Mouse (Mus musculus) stomach, embryonic 14.5 days (tissue): ENCODE data around the gene Lcn12. TPM values are rescaled to one million over a fixed set of nuclear protein-coding genes. Genes with fewer than 3 reads are reported as not detected.

Experiments used
- ATAC-seq: fragments of 200-750 bp; cut with Nextera tagmentation; 2 replicates; pipeline ENCODE4 v1.8.0; 2017; ENCODE audit warnings: low read depth, moderate TSS enrichment; ENCODE audit not compliant: insufficient number of reproducible peaks, insufficient read depth, low FRiP score
- H3K27ac ChIP-seq: fragments of 300-500 bp; sonication (generic); 2 replicates; pipeline ENCODE4 v1.5.1; 2014; ENCODE audit warnings: mild to moderate bottlenecking, low read length, moderate library complexity, mixed read lengths
- H3K27me3 ChIP-seq: fragments of 300-500 bp; sonication (generic); 2 replicates; pipeline ENCODE4 v1.6.1; 2014; ENCODE audit warnings: low read length, control low read depth, mixed read lengths; ENCODE audit not compliant: control insufficient read depth, insufficient read depth
- H3K36me3 ChIP-seq: fragments of 300-500 bp; sonication (generic); 2 replicates; pipeline ENCODE4 v1.6.1; 2014; ENCODE audit warnings: mild to moderate bottlenecking, control low read depth, low read length, moderate library complexity, mixed read lengths; ENCODE audit not compliant: control insufficient read depth, insufficient read depth
- H3K4me1 ChIP-seq: fragments of 300-500 bp; sonication (generic); 2 replicates; pipeline ENCODE4 v1.6.1; 2014; ENCODE audit warnings: low read length, control low read depth, mixed read lengths; ENCODE audit not compliant: control insufficient read depth, insufficient read depth
- H3K4me2 ChIP-seq: fragments of 300-500 bp; sonication (generic); replicated peaks from 2 replicates; pipeline ENCODE4 v1.6.1; 2014; ENCODE audit warnings: low read depth, low read length, control low read depth
- H3K4me3 ChIP-seq: fragments of 300-500 bp; sonication (generic); 2 replicates; pipeline ENCODE4 v1.5.1; 2014; ENCODE audit warnings: low read depth, low read length, control low read depth
- H3K9ac ChIP-seq: fragments of 300-500 bp; sonication (generic); replicated peaks from 2 replicates; pipeline ENCODE4 v1.6.1; 2014; ENCODE audit warnings: low read depth, mild to moderate bottlenecking, control low read depth, low read length, moderate library complexity, mixed read lengths
- H3K9me3 ChIP-seq: fragments of 300-500 bp; sonication (generic); 2 replicates; pipeline ENCODE4 v1.6.1; 2016; ENCODE audit warnings: low read depth, low read length, control low read depth; ENCODE audit not compliant: control insufficient read depth
- WGBS: fragments of 180-500 bp; shearing (Covaris S2); extraction: QIAGEN DNeasy Blood & Tissue Kit; methylation state at CpG from one replicate; pipeline ENCODE4 v1.1.7; 2014; 5-methylcytosine and 5-hydroxymethylcytosine counted together
- polyA plus RNA-seq: library from polyadenylated mRNA; unstranded; fragments of >200 nt; fragmentation: Nextera tagmentation; extraction: Ambion mirVana; gene quantifications from 2 replicates; pipeline ENCODE4 v1.2.1, GENCODE M21; 2014

The Lcn12 gene
- polyA plus RNA-seq, 1 experiment from 2014 or later: not detected

DNA sequence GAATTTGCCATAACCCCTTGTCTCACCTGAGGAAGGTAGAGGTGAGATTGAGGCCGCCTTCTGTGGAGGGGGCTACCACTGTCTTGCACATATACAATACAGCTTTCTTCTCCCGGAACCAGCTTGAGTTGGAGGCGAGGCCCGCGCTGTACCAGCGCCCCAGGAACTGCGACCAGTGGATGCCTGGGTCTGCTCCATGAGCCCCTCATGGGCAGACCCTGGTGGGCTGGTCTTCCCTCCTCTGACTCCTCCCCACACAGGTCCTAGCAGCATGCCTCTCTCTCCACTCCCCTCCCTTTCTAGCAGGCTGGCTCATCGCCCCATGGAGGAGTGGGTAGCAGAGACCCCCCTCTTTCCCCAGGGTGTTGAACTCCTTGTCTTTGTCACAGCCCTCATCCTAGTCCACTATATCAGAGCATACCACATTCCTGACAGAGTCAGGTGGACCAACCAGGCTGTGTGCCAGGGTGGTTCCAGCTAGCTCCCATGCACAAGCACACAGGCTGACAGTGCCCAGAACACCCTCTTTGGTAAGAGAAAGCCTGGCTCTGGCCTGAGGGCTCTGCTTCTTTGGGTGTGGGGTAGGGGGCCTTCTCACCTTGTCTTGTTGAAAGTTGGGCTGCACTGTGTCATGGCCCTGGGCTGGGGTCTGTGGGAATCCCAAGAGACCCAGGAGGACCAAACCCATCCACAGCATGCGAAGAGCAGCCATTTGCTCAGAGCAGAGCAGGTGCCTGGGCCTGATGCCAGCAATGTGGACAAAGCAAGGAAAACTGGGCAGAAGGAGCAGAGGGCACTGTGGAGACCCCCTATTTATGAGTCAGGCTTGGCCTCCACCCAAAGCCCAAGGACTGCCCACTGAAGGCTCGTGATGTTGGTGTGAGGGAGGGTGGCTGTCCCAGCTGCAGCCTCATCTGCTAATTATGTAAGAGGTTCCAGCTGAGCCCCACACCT, 24.5 kb downstream of the Lcn12 start:
- Histone ChIP-seq H3K9ac (no peak overlapping the region), H3K4me2 (no peak overlapping the region), H3K9me3 (no peaks in the 10 kb centered on the region), H3K27me3 (no peaks in the 10 kb centered on the region), H3K4me1 (no peaks in the 10 kb centered on the region), H3K27ac (no peak overlapping the region), H3K4me3 (no peak overlapping the region), H3K36me3 (no peaks in the 10 kb centered on the region)
- ATAC-seq: no peak
- WGBS: 61% methylated on average over 10 of the region's 10 CpGs

- H3K9ac ChIP-seq: no peak overlapping the region
- no peaks in the 10 kb centered on the region for H3K4me1 ChIP-seq
- no peak overlapping the region for H3K27ac ChIP-seq
- H3K27me3 ChIP-seq: no peaks in the 10 kb centered on the region
- no peaks in the 10 kb centered on the region for H3K36me3 ChIP-seq
- H3K9me3 ChIP-seq: no peaks in the 10 kb centered on the region
- no peak overlapping the region for H3K4me2 ChIP-seq
- no peak for ATAC-seq
- H3K4me3 ChIP-seq: no peak overlapping the region
- 74% methylated on average over 14 of the region's 14 CpGs for WGBS
Observed at GRCm38 (mm10) chr2:25467606-25468303, 26.0 kb downstream of the Lcn12 start.

DNA sequence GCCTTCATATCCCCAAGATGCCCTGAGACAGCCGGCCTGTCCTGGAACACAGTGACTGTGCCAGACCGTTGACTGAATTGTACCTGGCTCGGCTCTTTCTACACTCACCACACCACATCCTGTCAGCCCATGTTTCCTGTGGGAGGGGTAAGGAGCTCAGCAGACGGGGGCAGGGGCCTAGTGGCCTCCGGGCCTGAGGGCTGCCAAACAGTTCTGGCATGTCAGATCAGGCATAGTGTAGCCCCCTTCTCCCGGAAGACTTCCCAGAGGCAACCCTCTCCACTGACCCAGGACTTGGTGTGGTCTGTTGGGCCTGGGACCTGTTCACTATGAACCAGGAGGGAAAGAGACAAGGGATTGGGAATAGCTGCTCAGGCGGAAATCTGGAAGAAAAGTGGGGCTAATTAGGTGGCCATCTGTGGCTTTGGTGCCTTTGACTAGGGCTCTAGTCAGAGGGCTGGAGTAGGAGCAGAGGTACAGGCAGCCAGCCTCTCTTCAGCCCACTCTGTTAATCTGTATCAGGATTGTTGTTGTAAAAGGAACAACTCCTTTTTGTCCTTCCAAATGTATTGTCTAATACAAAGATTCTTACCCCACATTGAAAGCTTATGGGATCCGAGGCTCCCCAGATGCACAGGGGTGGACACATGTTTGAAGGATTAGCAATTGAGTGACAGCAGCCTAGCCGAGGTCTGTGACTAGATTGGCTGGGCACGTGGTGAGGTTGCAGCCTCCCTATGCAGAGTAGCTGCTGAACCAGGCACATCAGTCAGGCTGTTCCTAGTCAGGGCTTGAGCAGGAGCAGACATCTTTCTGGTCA, 27.7 kb downstream of the Lcn12 start:
- Histone ChIP-seq H3K27me3 (no peaks in the 10 kb centered on the region), H3K9me3 (no peaks in the 10 kb centered on the region), H3K4me2 (no peak overlapping the region), H3K4me1 (peaks cover 6% of the 10 kb centered on the region), H3K9ac (no peak overlapping the region), H3K4me3 (no peak overlapping the region), H3K36me3 (no peaks in the 10 kb centered on the region), H3K27ac (no peak overlapping the region)
- WGBS: 50% methylated on average over 10 of the region's 10 CpGs
- ATAC-seq: no peak

DNA sequence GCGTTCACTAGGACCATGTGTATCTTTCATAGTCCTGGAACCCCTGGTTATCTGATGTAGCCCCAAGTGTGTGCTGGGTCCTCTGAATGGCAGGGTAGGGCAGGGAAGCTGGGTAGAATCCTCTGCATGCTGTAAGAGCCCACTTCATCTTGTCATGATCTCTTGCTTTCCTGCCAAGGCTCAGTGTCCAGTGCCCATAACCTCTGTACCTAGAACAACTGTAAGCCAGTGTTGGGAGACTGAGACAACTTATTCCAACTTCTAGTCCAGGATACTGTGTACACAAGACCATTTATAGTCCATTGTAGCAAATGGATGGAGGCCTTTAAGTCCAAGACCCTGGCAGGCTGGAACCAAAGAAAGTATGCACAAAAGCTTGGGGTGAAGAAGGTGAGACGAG, 28.5 kb downstream of the Lcn12 start:
- H3K9ac ChIP-seq: no peak overlapping the region
- 73% methylated on average over 2 of the region's 2 CpGs for WGBS
- H3K36me3 ChIP-seq: no peaks in the 10 kb centered on the region
- no peak overlapping the region for H3K4me3 ChIP-seq
- no peaks in the 10 kb centered on the region for H3K9me3 ChIP-seq
- no peak overlapping the region for H3K27ac ChIP-seq
- H3K4me2 ChIP-seq: no peak overlapping the region
- ATAC-seq: no peak
- peaks cover 8% of the 10 kb centered on the region for H3K4me1 ChIP-seq
- no peaks in the 10 kb centered on the region for H3K27me3 ChIP-seq

DNA sequence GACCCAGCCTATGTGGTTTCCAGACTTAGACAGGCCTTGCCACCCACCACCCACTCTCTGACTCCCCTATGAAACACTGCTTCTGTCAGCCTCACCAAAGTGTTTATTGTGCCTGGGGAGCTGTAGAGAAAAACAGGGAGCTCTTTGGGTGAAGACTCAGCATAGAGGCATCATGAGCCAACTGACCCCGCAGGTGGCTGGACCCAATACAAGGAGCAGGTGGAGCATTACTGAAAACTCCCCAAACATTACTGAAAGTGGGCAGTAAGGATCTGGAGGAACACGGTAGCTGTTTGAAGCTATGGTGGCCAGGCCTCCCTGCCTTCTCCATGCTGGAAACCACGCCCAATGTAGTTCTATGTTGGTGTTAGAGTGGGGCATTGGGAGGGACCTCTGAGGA, 30.1 kb downstream of the Lcn12 start:
- 79% methylated on average over 3 of the region's 3 CpGs for WGBS
- Histone ChIP-seq H3K9me3 (no peaks in the 10 kb centered on the region), H3K4me3 (no peak overlapping the region), H3K4me1 (peaks cover 17% of the 10 kb centered on the region), H3K4me2 (no peak overlapping the region), H3K27me3 (no peaks in the 10 kb centered on the region), H3K9ac (no peak overlapping the region), H3K27ac (no peak overlapping the region), H3K36me3 (no peaks in the 10 kb centered on the region)
- ATAC-seq: no peak

GRCm38 (mm10) chr2:25461407-25461806, 32.3 kb downstream of the Lcn12 start:
- peak overlapping the region; percentile 36; the same call in 1 of the 2 replicates for H3K27ac ChIP-seq
- peaks cover 17% of the 10 kb centered on the region for H3K4me1 ChIP-seq
- peaks cover 6% of the 10 kb centered on the region for H3K36me3 ChIP-seq
- no peaks in the 10 kb centered on the region for H3K9me3 ChIP-seq
- ATAC-seq: no peak
- WGBS: 20% methylated on average over 3 of the region's 3 CpGs
- H3K9ac ChIP-seq: 0 out of 2 replicates have a peak overlapping the region, but pooled peaks have one; percentile 25
- peak overlapping the region; percentile 47 for H3K4me3 ChIP-seq
- H3K4me2 ChIP-seq: peak overlapping the region; percentile 55
- H3K27me3 ChIP-seq: no peaks in the 10 kb centered on the region

GRCm38 (mm10) chr2:25460551-25461309, 33.0 kb downstream of the Lcn12 start, which contains the start of gene Paxx:
Paxx (minus strand) TSS chr2:25461094.
- Histone ChIP-seq H3K9me3 (no peaks in the 10 kb centered on the region), H3K4me2 (peak within 1 kb of the TSS; percentile 55), H3K4me1 (peaks cover 17% of the 10 kb centered on the region), H3K27ac (peak within 1 kb of the TSS; percentile 75; the same call in 1 of the 2 replicates), H3K9ac (peak within 1 kb of the TSS; percentile 39), H3K36me3 (peaks cover 6% of the 10 kb centered on the region), H3K27me3 (no peaks in the 10 kb centered on the region), H3K4me3 (peak within 1 kb of the TSS; percentile 47)
- ATAC-seq: peak; percentile 90
- WGBS: under 1% methylated on average over 48 of the region's 48 CpGs
